Mouse (Mus musculus) intestine, embryonic 14.5 days (tissue): Measurements from ENCODE around the gene Gm8298. TPM values are rescaled to one million over a fixed set of nuclear protein-coding genes. Genes with fewer than 3 reads are reported as not detected.

Experiments used
- polyA plus RNA-seq: library from polyadenylated mRNA; unstranded; fragments of >200 nt; fragmentation: Nextera tagmentation; extraction: Ambion mirVana; gene quantifications from 2 replicates; pipeline ENCODE4 v1.2.1, GENCODE M21; 2014

Gene Gm8298
- polyA plus RNA-seq, 1 experiment from 2014 or later, result not detected

Other genes starting within 250 kb of the Gm8298 start
- not detected in 2 replicates for gene Gm5538, start 131.3 kb upstream of the Gm8298 start, polyA plus RNA-seq
- gene C130079G13Rik, start 64.2 kb downstream of the Gm8298 start, polyA plus RNA-seq, result not detected in 2 replicates
- gene Aadacl2, start 145.7 kb downstream of the Gm8298 start, polyA plus RNA-seq, result not detected in 2 replicates
- 12.8 and 22.1 TPM in 2 replicates for gene Aadac, start 164.7 kb downstream of the Gm8298 start, polyA plus RNA-seq
- 0.34 TPM in 1 of 2 replicates, not detected in the other for gene Sucnr1, start 220.8 kb downstream of the Gm8298 start, polyA plus RNA-seq